Mouse (Mus musculus) heart, postnatal 0 days (tissue): ENCODE results near the gene Cd4.

Experiments used
- CTCF ChIP-seq: IDR thresholded peaks from 2 replicates; pipeline ENCODE4 v1.5.1; 2016; ENCODE audit warnings: antibody characterized with exemption, control low read depth, low read depth
- EP300 ChIP-seq: IDR thresholded peaks from 2 replicates; pipeline ENCODE4 v1.6.1; 2016; ENCODE audit warnings: antibody characterized with exemption, low read depth

- TF ChIP-seq CTCF: no peak
- no peak for TF ChIP-seq EP300
Observed at GRCm38 (mm10) chr6:124860511-124860910, 27.5 kb downstream of the Cd4 start.
